ENCODE assay signal across 8 mouse cellular contexts in the genomic region with DNA sequence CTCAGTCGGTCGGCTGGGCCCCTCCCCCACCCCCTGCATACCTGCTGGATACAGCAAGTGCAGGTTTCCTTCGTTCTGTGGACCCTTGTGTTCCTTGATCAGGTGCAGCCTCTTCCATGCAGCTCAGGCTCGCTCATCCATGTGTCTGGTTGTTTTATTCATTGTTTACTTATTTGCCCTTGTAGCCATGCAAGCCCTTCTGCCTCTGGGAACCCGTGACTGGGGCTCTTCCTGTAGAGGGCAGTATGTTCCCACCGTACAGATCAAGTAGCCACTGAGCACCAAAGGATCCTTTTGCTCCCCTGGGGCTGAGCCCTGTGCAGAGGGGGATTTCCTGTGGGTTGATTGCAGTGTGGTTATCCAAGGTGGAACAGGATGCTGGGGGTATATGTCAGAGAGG. TPM values are rescaled to one million over a fixed set of nuclear protein-coding genes. Genes with fewer than 3 reads are reported as not detected.
DNase-seq lines count a peak whose midpoint lies in the region; ATAC-seq and TF ChIP-seq lines count a peak whose summit lies in the region.
"Had no signal": no experiment of that assay in that cellular context is flagged by ENCODE, and none has a peak within 500 bp of the region (broad histone marks: within the 10 kb centered on the region; RNA-seq: fewer than 3 reads in every experiment).

No protein-coding gene starts in this region.

- H3K27ac ChIP-seq in testis, adult 2 months (ENCODE audit: control insufficient read depth, insufficient read depth, low read depth, low read length), result no peak overlapping the region
- H3K27ac ChIP-seq in forebrain, postnatal 0 days (ENCODE audit: low read depth, low read length), result no peak overlapping the region
- H3K27ac ChIP-seq in intestine, postnatal 0 days (ENCODE audit: low read depth, low read length), result no peak overlapping the region

- TF ChIP-seq POLR2A in testis, adult 2 months (IDR thresholded peaks at IDR 0.05; ENCODE audit: control insufficient read depth, low read depth, low read length), result no peak

- H3K4me3 ChIP-seq in testis, adult 2 months (ENCODE audit: control insufficient read depth, low read depth, low read length), result no peak overlapping the region
- no peak overlapping the region for H3K4me3 ChIP-seq in forebrain, postnatal 0 days (ENCODE audit: low read depth, low read length)
- H3K4me3 ChIP-seq in intestine, postnatal 0 days (ENCODE audit: low read depth, low read length), result no peak overlapping the region

- no peak for ATAC-seq in forebrain, postnatal 0 days
- ATAC-seq in intestine, postnatal 0 days, result no peak

- no peaks in the 10 kb centered on the region for H3K27me3 ChIP-seq in testis, adult 2 months (ENCODE audit: control insufficient read depth, insufficient read depth, low read length)
- H3K27me3 ChIP-seq in forebrain, postnatal 0 days (ENCODE audit: insufficient read depth, low read length), result no peaks in the 10 kb centered on the region
- H3K27me3 ChIP-seq in intestine, postnatal 0 days (replicated peaks; ENCODE audit: control insufficient read depth, insufficient read depth, low read length), result 0 out of 2 replicates have a peak, but pooled peaks cover 9% of the 10 kb centered on the region
- H3K27me3 ChIP-seq in splenic B cell, adult 2 months (ENCODE audit: control insufficient read depth, insufficient read depth, low read length, poor library complexity, severe bottlenecking), result no peaks in the 10 kb centered on the region

- no peak overlapping the region for H3K4me2 ChIP-seq in forebrain, postnatal 0 days (ENCODE audit: low read depth)
- no peak overlapping the region for H3K4me2 ChIP-seq in intestine, postnatal 0 days (replicated peaks; ENCODE audit: low read depth)

- H3K36me3 ChIP-seq in testis, adult 2 months (ENCODE audit: control insufficient read depth, insufficient read depth, low read length), result no peaks in the 10 kb centered on the region
- H3K36me3 ChIP-seq in forebrain, postnatal 0 days (ENCODE audit: insufficient read depth), result no peaks in the 10 kb centered on the region
- no peaks in the 10 kb centered on the region for H3K36me3 ChIP-seq in intestine, postnatal 0 days (ENCODE audit: control insufficient read depth, insufficient read depth)
- no peaks in the 10 kb centered on the region for H3K36me3 ChIP-seq in splenic B cell, adult 2 months (ENCODE audit: control insufficient read depth, insufficient read depth, low read length, poor library complexity, severe bottlenecking)

- peaks cover 2% of the 10 kb centered on the region for H3K4me1 ChIP-seq in testis, adult 2 months (ENCODE audit: control insufficient read depth, insufficient read depth, low read length)
- peaks cover 16% of the 10 kb centered on the region for H3K4me1 ChIP-seq in forebrain, postnatal 0 days (ENCODE audit: insufficient read depth)
- no peaks in the 10 kb centered on the region for H3K4me1 ChIP-seq in intestine, postnatal 0 days (replicated peaks; ENCODE audit: control insufficient read depth, insufficient read depth, low read length)

- 8% methylated on average over 6 of the region's 6 CpGs for WGBS in forebrain, postnatal 0 days
- 7% methylated on average over 6 of the region's 6 CpGs for WGBS in intestine, postnatal 0 days

- TF ChIP-seq CTCF in testis, adult 2 months (IDR thresholded peaks at IDR 0.05; ENCODE audit: control insufficient read depth, insufficient read depth, insufficient replicate concordance, low read depth, low read length), result peak; percentile 24; the same call in 1 of the 2 replicates
- peak; percentile 58 for TF ChIP-seq CTCF in forebrain, postnatal 0 days (IDR thresholded peaks at IDR 0.05; ENCODE audit: low read depth)
- TF ChIP-seq CTCF in intestine, postnatal 0 days (IDR thresholded peaks at IDR 0.05; ENCODE audit: low read depth), result peak; percentile 72

- H3K9me3 ChIP-seq in forebrain, postnatal 0 days (ENCODE audit: low read length), result no peaks in the 10 kb centered on the region
- H3K9me3 ChIP-seq in intestine, postnatal 0 days (ENCODE audit: control insufficient read depth), result no peaks in the 10 kb centered on the region

- no peak for DNase-seq in testis, postnatal 14 days (ENCODE audit: low spot score)
- DNase-seq in adrenal gland, adult 2 months, result peak; percentile 45
- no peak for DNase-seq in forebrain, postnatal 0 days
- peak; percentile 59 for DNase-seq in lung, postnatal 10 days
- DNase-seq in splenic B cell, adult 2 months (ENCODE audit: low read depth, low spot score), result peak; percentile 63

- H3K9ac ChIP-seq in forebrain, postnatal 0 days, result no peak overlapping the region
- H3K9ac ChIP-seq in intestine, postnatal 0 days (ENCODE audit: low read depth, low read length), result no peak overlapping the region

RNA-seq across cellular contexts. Expression of a gene that starts 11.2 kb away (rescaled TPM):
- polyA plus RNA-seq in testis, adult 2 months (2012; rRNA removed), result 3.6 and 3.9 TPM in 2 replicates
- under 1 TPM; 0.59 to 0.66 TPM for total RNA-seq in adrenal gland, adult 2 months (2021)
- 0.53 and 0.54 TPM in 2 replicates for polyA plus RNA-seq in adrenal gland, adult 2 months (2012; rRNA removed)
- 28.9 and 48.4 TPM in 2 replicates for total RNA-seq in forebrain, postnatal 0 days (2014; rRNA removed)
- 7.1 and 10.0 TPM in 2 replicates for polyA plus RNA-seq in forebrain, postnatal 0 days (2015; fragmentation: Nextera tagmentation; extraction: Ambion mirVana)
- 0.08 and 0.23 TPM in 2 replicates for polyA plus RNA-seq in intestine, postnatal 0 days (2015; fragmentation: Nextera tagmentation; extraction: Ambion mirVana)

RNA-seq across cellular contexts. Expression of a gene that starts 37.9 kb away (rescaled TPM):
- 1.5 and 2.1 TPM in 2 replicates for polyA plus RNA-seq in testis, adult 2 months (2012; rRNA removed)
- not detected for total RNA-seq in adrenal gland, adult 2 months (2021)
- polyA plus RNA-seq in adrenal gland, adult 2 months (2012; rRNA removed), result 0.10 and 0.22 TPM in 2 replicates
- total RNA-seq in forebrain, postnatal 0 days (2014; rRNA removed), result not detected in 2 replicates
- polyA plus RNA-seq in forebrain, postnatal 0 days (2015; fragmentation: Nextera tagmentation; extraction: Ambion mirVana), result not detected in 2 replicates
- polyA plus RNA-seq in intestine, postnatal 0 days (2015; fragmentation: Nextera tagmentation; extraction: Ambion mirVana), result not detected in 2 replicates
- polyA plus RNA-seq: gonadal fat pad, adult 2 months had no signal

Comparison
In these comparisons a context has a peak if more than half of its experiments do, and no peak if none do; other contexts are left out.
1. DNase-seq: peak in adrenal gland, adult 2 months (single experiment), lung, postnatal 10 days (single experiment) and splenic B cell, adult 2 months (single experiment); none in testis, postnatal 14 days (single experiment) and forebrain, postnatal 0 days (single experiment).
2. Peak in every context shown above with its lines, with median percentiles within 50 percentile points of each other: CTCF ChIP-seq.